Mouse (Mus musculus) CH12.LX (cell line): ENCODE results near the gene Olfr524.

Source experiments
- CTCF ChIP-seq, 2 experiments: IDR thresholded peaks in 1 of 2; conservative IDR thresholded peaks in 1 of 2; 2 replicates each; pipeline ENCODE4 v1.5.1; 2011 to 2012; ENCODE audit warnings: low read depth in 2 of 2, low read length in 2 of 2, improper control_type of control experiment in 1 of 2, inconsistent platforms in 1 of 2, mild to moderate bottlenecking in 1 of 2, moderate library complexity in 1 of 2
- POLR2A ChIP-seq: IDR thresholded peaks from 2 replicates; pipeline ENCODE4 v1.6.1; 2011; ENCODE audit warnings: low read depth, mild to moderate bottlenecking, improper control_type of control experiment, low read length

GRCm38 (mm10) chr7:140188391-140189328, 17.1 kb downstream of the Olfr524 start:
- TF ChIP-seq CTCF (conservative IDR thresholded peaks at IDR 0.05 in 1 of 2, IDR thresholded peaks at IDR 0.05 in 1 of 2; ENCODE audit: low read depth in 2 of 2, low read length in 2 of 2) (peak; percentile 59 to 71; a peak in 3 of 4 replicates), POLR2A (no peak)
